Mouse (Mus musculus): ENCODE data around the gene Rbsn. TPM values are rescaled to one million over a fixed set of nuclear protein-coding genes. Genes with fewer than 3 reads are reported as not detected.

Gene Rbsn
- total and polyA plus RNA-seq, 3 experiments: 6.2 to 19.5 (median 18.6) TPM

DNA sequence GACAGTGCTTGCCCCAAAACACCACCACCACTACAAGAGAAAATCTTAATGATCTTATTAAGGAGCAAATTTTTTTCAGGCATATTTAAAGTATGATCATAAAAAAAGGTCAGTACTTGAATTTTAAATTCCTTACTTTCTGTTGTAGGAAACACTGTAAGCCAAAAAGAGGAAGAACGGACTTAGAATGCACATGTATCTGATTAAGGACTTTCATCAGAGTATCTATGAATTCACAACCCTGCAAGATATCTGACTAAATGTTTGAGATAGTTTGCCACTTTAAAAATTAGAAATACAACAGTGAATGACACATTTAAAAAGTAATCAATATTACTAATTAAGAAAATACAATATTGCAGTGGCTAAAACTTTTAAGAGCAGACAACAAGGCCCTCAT is 38.3 kb downstream of the Rbsn start:
- DNase-seq: no peak

DNA sequence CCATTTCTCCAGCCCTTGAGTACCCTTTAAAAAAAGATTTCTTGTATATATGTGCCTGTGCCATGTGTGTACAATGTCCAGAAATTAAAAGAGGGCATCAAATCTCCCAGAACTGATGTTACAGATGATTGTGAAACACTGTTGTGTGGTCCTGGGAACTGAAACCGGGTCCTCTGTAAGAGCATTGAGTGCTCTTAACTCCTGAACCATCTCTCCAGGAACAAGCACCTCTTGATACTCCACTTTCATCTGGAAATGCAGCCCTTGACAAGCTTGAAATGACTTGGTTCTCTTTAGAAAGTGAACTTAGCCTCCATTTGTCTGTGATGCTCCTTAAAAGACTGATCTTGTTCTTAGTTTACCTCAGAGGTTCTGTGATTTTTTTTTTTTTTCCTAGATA is 52.0 kb downstream of the Rbsn start:
- no peak for DNase-seq

DNA sequence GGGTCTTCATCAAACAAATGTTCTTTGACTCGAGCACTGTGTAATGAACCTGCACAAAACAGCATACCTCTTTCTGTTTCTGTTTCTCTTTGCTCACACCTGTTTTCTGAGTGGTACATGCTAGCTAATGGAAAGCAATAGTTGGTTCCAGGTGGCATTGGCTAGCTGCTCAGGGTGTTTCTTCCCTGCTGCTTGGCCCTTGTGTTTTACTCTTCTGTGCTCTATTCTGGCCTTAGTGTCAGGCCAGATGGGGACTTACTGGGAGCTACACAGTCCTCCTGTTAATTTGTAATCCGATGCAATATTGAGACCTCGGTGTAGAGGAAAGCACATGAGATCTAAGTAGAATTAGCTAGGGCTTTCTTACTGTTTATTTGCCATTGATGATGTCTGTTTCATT is 55.9 kb downstream of the Rbsn start:
- DNase-seq: no peak

DNA sequence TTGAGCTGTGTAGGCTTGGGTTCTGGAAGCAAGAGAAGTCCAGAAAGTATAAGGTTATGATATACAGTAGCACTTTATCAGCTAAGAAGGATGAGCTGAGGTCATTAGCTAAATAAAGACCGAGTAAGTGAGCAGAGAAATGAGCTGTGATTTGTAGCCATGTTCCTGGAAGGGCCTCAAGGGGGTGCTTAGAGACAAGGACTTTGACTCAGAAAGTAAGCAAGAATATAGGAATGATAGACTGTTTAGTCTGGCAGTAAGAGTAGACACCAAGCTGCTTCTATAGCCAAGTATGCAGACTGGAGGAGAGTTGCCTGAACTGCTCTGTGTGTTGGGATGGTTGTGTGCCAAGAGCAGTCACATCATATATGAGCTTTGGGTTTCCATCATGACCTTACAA is 61.0 kb downstream of the Rbsn start:
- no peak for DNase-seq

DNA sequence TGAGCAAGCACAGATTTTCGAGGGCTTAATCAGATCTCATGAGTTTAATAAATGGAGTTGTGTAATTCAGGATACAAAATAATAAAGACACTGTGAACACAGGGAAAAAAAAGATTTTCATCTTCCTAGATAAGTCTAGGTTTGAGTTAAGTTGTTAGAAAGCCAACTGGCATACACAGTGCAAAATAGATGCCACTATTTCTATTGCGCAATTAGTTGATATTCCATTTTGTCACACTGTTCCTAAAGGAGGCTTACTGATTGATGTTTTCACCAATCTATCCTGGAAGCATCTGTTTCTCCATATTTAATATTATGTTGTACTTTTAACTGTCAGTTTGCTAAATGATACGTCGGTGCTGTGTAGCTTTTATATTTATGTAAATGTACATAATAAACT is 68.8 kb downstream of the Rbsn start:
- DNase-seq: no peak

Other genes with a start within 250 kb of the Rbsn start
- 10 to 100 TPM; 13.1 to 18.5 TPM for gene Fgd5, start 236.0 kb downstream of the Rbsn start, total RNA-seq (2021)
- gene Fgd5, start 236.0 kb downstream of the Rbsn start, polyA plus RNA-seq (2012; rRNA removed): 7.4 and 7.7 TPM in 2 replicates
- gene Nr2c2, start 123.5 kb downstream of the Rbsn start, total RNA-seq (2021): 10 to 100 TPM; 32.4 to 41.1 TPM
- gene Nr2c2, start 123.5 kb downstream of the Rbsn start, polyA plus RNA-seq (2012; rRNA removed): 8.1 and 12.0 TPM in 2 replicates
- gene Mrps25, start 30.9 kb downstream of the Rbsn start, total RNA-seq (2021): 10 to 100 TPM; 45.0 to 51.1 TPM
- 1.2 and 2.2 TPM in 2 replicates for gene Mrps25, start 30.9 kb downstream of the Rbsn start, polyA plus RNA-seq (2012; rRNA removed)
- gene Trh, start 29.7 kb upstream of the Rbsn start, total RNA-seq (2021): not detected
- gene Trh, start 29.7 kb upstream of the Rbsn start, polyA plus RNA-seq (2012; rRNA removed): not detected in 2 replicates